Mouse (Mus musculus): ENCODE measurements around the gene Vps72. TPM values are rescaled to one million over a fixed set of nuclear protein-coding genes. Genes with fewer than 3 reads are reported as not detected.

The Vps72 gene
- polyA plus RNA-seq, 1 experiment: 83.4 TPM

GRCm38 (mm10) chr3:95153874-95154273, 43.1 kb downstream of the Vps72 start:
- no peak overlapping the region for H3K4me3 ChIP-seq (ENCODE audit: insufficient read depth, poor library complexity, severe bottlenecking)

GRCm38 (mm10) chr3:95159511-95159986, 48.7 kb downstream of the Vps72 start:
- no peak for TF ChIP-seq MAX (IDR thresholded peaks at IDR 0.05)
- TF ChIP-seq CEBPB (IDR thresholded peaks at IDR 0.05; ENCODE audit: low read depth): no peak
- no peak for TF ChIP-seq USF1 (IDR thresholded peaks at IDR 0.05; ENCODE audit: low read depth)
- no peak for TF ChIP-seq CTCF (IDR thresholded peaks at IDR 0.05; ENCODE audit: control insufficient read depth, insufficient read depth, insufficient read length)
- TF ChIP-seq MYOG (IDR thresholded peaks at IDR 0.05; ENCODE audit: control insufficient read depth, extremely low read depth, insufficient read length): no peak
- TF ChIP-seq FOSL1 (IDR thresholded peaks at IDR 0.05; ENCODE audit: insufficient read depth, low read length, poor library complexity, severe bottlenecking): no peak
- TF ChIP-seq MYOD1 (IDR thresholded peaks at IDR 0.05; ENCODE audit: control insufficient read depth, insufficient read length, low read depth): no peak
- Histone ChIP-seq H3K79me3 (ENCODE audit: low read depth) (no peaks in the 10 kb centered on the region), H3ac (ENCODE audit: control insufficient read depth, insufficient read length, low read depth) (peak overlapping the region; percentile 55), H3K36me3 (ENCODE audit: control insufficient read depth, insufficient read depth) (no peaks in the 10 kb centered on the region), H3K4me3 (ENCODE audit: insufficient read depth, poor library complexity, severe bottlenecking) (peak overlapping the region; percentile 40), H3K79me2 (ENCODE audit: control insufficient read depth, insufficient read depth) (no peaks in the 10 kb centered on the region), H3K27me3 (ENCODE audit: control insufficient read depth, insufficient read depth, insufficient read length) (no peaks in the 10 kb centered on the region)

More at GRCm38 (mm10) chr3:95153874-95154273, 43.1 kb downstream of the Vps72 start:
- peaks cover 3% of the 10 kb centered on the region for H3K27me3 ChIP-seq (ENCODE audit: control insufficient read depth, insufficient read depth, insufficient read length)
- H3K79me3 ChIP-seq (ENCODE audit: low read depth): no peaks in the 10 kb centered on the region
- H3K36me3 ChIP-seq (ENCODE audit: control insufficient read depth, insufficient read depth): no peaks in the 10 kb centered on the region
- H3ac ChIP-seq (ENCODE audit: control insufficient read depth, insufficient read length, low read depth): no peak overlapping the region
- TF ChIP-seq MYOG (IDR thresholded peaks at IDR 0.05; ENCODE audit: control insufficient read depth, extremely low read depth, insufficient read length) (no peak), USF1 (IDR thresholded peaks at IDR 0.05; ENCODE audit: low read depth) (no peak), FOSL1 (IDR thresholded peaks at IDR 0.05; ENCODE audit: insufficient read depth, low read length, poor library complexity, severe bottlenecking) (no peak), CTCF (IDR thresholded peaks at IDR 0.05; ENCODE audit: control insufficient read depth, insufficient read depth, insufficient read length) (no peak), CEBPB (IDR thresholded peaks at IDR 0.05; ENCODE audit: low read depth) (no peak), MAX (IDR thresholded peaks at IDR 0.05) (no peak), MYOD1 (IDR thresholded peaks at IDR 0.05; ENCODE audit: control insufficient read depth, insufficient read length, low read depth) (no peak)
- H3K79me2 ChIP-seq (ENCODE audit: control insufficient read depth, insufficient read depth): no peaks in the 10 kb centered on the region

- Histone ChIP-seq H3K79me3 (ENCODE audit: low read depth) (no peaks in the 10 kb centered on the region), H3K36me3 (ENCODE audit: control insufficient read depth, insufficient read depth) (no peaks in the 10 kb centered on the region), H3ac (ENCODE audit: control insufficient read depth, insufficient read length, low read depth) (peak within 1 kb of the TSS; percentile 83), H3K27me3 (ENCODE audit: control insufficient read depth, insufficient read depth, insufficient read length) (no peaks in the 10 kb centered on the region), H3K4me3 (ENCODE audit: insufficient read depth, poor library complexity, severe bottlenecking) (peak within 1 kb of the TSS; percentile 40), H3K79me2 (ENCODE audit: control insufficient read depth, insufficient read depth) (no peaks in the 10 kb centered on the region)
- TF ChIP-seq MAX (IDR thresholded peaks at IDR 0.05): no peak
- TF ChIP-seq MYOD1 (IDR thresholded peaks at IDR 0.05; ENCODE audit: control insufficient read depth, insufficient read length, low read depth): no peak
- TF ChIP-seq CTCF (IDR thresholded peaks at IDR 0.05; ENCODE audit: control insufficient read depth, insufficient read depth, insufficient read length): no peak
- no peak for TF ChIP-seq CEBPB (IDR thresholded peaks at IDR 0.05; ENCODE audit: low read depth)
- no peak for TF ChIP-seq USF1 (IDR thresholded peaks at IDR 0.05; ENCODE audit: low read depth)
- no peak for TF ChIP-seq MYOG (IDR thresholded peaks at IDR 0.05; ENCODE audit: control insufficient read depth, extremely low read depth, insufficient read length)
- TF ChIP-seq FOSL1 (IDR thresholded peaks at IDR 0.05; ENCODE audit: insufficient read depth, low read length, poor library complexity, severe bottlenecking): no peak
These were observed 49.5 kb downstream of the Vps72 start, which contains the start of gene Sema6c for GRCm38 (mm10) chr3:95159987-95160963. Gene Sema6c (plus strand): TSS chr3:95160457.

- Histone ChIP-seq H3K36me3 (ENCODE audit: control insufficient read depth, insufficient read depth) (no peaks in the 10 kb centered on the region), H3K79me3 (ENCODE audit: low read depth) (no peaks in the 10 kb centered on the region), H3K79me2 (ENCODE audit: control insufficient read depth, insufficient read depth) (no peaks in the 10 kb centered on the region), H3K4me3 (ENCODE audit: insufficient read depth, poor library complexity, severe bottlenecking) (peak overlapping the region; percentile 40), H3K27me3 (ENCODE audit: control insufficient read depth, insufficient read depth, insufficient read length) (no peaks in the 10 kb centered on the region), H3ac (ENCODE audit: control insufficient read depth, insufficient read length, low read depth) (peak overlapping the region; percentile 56)
- TF ChIP-seq CEBPB (IDR thresholded peaks at IDR 0.05; ENCODE audit: low read depth) (no peak), USF1 (IDR thresholded peaks at IDR 0.05; ENCODE audit: low read depth) (no peak), FOSL1 (IDR thresholded peaks at IDR 0.05; ENCODE audit: insufficient read depth, low read length, poor library complexity, severe bottlenecking) (no peak), MYOD1 (IDR thresholded peaks at IDR 0.05; ENCODE audit: control insufficient read depth, insufficient read length, low read depth) (no peak), CTCF (IDR thresholded peaks at IDR 0.05; ENCODE audit: control insufficient read depth, insufficient read depth, insufficient read length) (no peak), MAX (IDR thresholded peaks at IDR 0.05) (no peak), MYOG (IDR thresholded peaks at IDR 0.05; ENCODE audit: control insufficient read depth, extremely low read depth, insufficient read length) (no peak)
These were observed 50.3 kb downstream of the Vps72 start for GRCm38 (mm10) chr3:95161041-95161551.

GRCm38 (mm10) chr3:95161618-95162344, 51.0 kb downstream of the Vps72 start:
- H3K79me2 ChIP-seq (ENCODE audit: control insufficient read depth, insufficient read depth): no peaks in the 10 kb centered on the region
- no peaks in the 10 kb centered on the region for H3K36me3 ChIP-seq (ENCODE audit: control insufficient read depth, insufficient read depth)
- H3K79me3 ChIP-seq (ENCODE audit: low read depth): no peaks in the 10 kb centered on the region
- H3ac ChIP-seq (ENCODE audit: control insufficient read depth, insufficient read length, low read depth): no peak overlapping the region
- no peak for TF ChIP-seq MYOD1 (IDR thresholded peaks at IDR 0.05; ENCODE audit: control insufficient read depth, insufficient read length, low read depth)
- TF ChIP-seq CEBPB (IDR thresholded peaks at IDR 0.05; ENCODE audit: low read depth): no peak
- no peaks in the 10 kb centered on the region for H3K27me3 ChIP-seq (ENCODE audit: control insufficient read depth, insufficient read depth, insufficient read length)
- H3K4me3 ChIP-seq (ENCODE audit: insufficient read depth, poor library complexity, severe bottlenecking): no peak overlapping the region

Measured in C2C12 (cell line).